Mouse (Mus musculus): ENCODE results near the gene Zc3hav1l. TPM values are rescaled to one million over a fixed set of nuclear protein-coding genes. Genes with fewer than 3 reads are reported as not detected.

Zc3hav1l gene
- total RNA-seq, 1 experiment from 2014 or later = 7.0 TPM

- no peak for ATAC-seq (replicated peaks; ENCODE audit: low read depth, poor library complexity, severe bottlenecking)
These were observed 60.7 kb downstream of the Zc3hav1l start for GRCm38 (mm10) chr6:38238382-38238781.

Other genes with a start within 250 kb of the Zc3hav1l start
- not detected in 2 replicates for gene Tmem213, start 190.0 kb downstream of the Zc3hav1l start, total RNA-seq (2017)
- gene Atp6v0a4, start 174.7 kb downstream of the Zc3hav1l start, total RNA-seq (2017) = 0.46 TPM in 1 of 2 replicates, not detected in the other
- 1.2 and 2.2 TPM in 2 replicates for gene D630045J12Rik, start 45.2 kb downstream of the Zc3hav1l start, total RNA-seq (2017)
- 56.1 and 59.7 TPM in 2 replicates for gene Zc3hav1, start 55.3 kb upstream of the Zc3hav1l start, total RNA-seq (2017)
- 2.1 and 3.2 TPM in 2 replicates for gene Ttc26, start 82.2 kb upstream of the Zc3hav1l start, total RNA-seq (2017)
- gene Ubn2, start 134.7 kb upstream of the Zc3hav1l start, total RNA-seq (2017) = 19.7 and 28.8 TPM in 2 replicates
- 11.7 and 47.1 TPM in 2 replicates for gene Fmc1, start 234.2 kb upstream of the Zc3hav1l start, total RNA-seq (2017)

All from common myeloid progenitor, adult 5-6 weeks (primary cell).